Comparison of ENCODE assay signal across 23 mouse cellular contexts in the genomic region with DNA sequence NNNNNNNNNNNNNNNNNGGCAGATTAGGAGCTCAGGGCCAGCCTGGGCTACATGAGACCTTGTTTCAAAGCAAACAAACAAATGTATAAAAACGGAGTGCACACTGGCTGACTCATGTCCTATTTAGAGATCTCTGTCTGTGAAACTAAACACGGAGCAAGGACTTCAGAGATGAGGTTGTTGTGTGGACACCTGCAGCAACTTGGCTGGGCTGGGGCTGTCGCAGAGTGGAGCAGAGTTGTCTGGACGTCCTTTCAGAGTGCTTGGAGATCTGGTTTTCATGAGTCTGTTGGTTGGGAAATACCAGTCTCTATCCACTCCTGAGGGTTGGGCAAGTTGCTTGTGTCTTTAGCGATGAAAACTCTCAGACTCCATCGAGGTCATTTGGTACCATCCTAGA. TPM values are rescaled to one million over a fixed set of nuclear protein-coding genes. Genes with fewer than 3 reads are reported as not detected.
"Had no signal": no experiment of that assay in that cellular context is flagged by ENCODE, and none has a peak within 500 bp of the region (broad histone marks: within the 10 kb centered on the region; RNA-seq: fewer than 3 reads in every experiment).

No protein-coding gene starts in this region.

- H3K9ac ChIP-seq: neural tube, embryonic 15.5 days; stomach, embryonic 15.5 days had no signal

- H3K27me3 ChIP-seq: neural tube, embryonic 15.5 days; stomach, embryonic 15.5 days had no signal

- H3K27ac ChIP-seq: neural tube, embryonic 15.5 days; stomach, embryonic 15.5 days; stomach, postnatal 0 days had no signal

- H3K4me1 ChIP-seq: neural tube, embryonic 15.5 days; stomach, embryonic 15.5 days had no signal

- H3K4me2 ChIP-seq: neural tube, embryonic 15.5 days; stomach, embryonic 15.5 days had no signal

- H3K36me3 ChIP-seq: neural tube, embryonic 15.5 days; stomach, embryonic 15.5 days had no signal

- H3K4me3 ChIP-seq: neural tube, embryonic 15.5 days; stomach, embryonic 15.5 days had no signal

- H3K9me3 ChIP-seq: neural tube, embryonic 15.5 days; stomach, embryonic 15.5 days had no signal

- DNase-seq: retina, postnatal 1 day; right cerebral cortex, adult 18-20 months; right cerebral cortex, postnatal 14 days; right cerebral cortex, postnatal 25 days; right cerebral cortex, postnatal 4 days; spleen, adult 18-20 months; thymus, adult 18-20 months; thymus, adult 2 months; thymus, postnatal 14 days; thymus, postnatal 25 days; thymus, postnatal 36 days; thymus, postnatal 4 days had no signal

RNA-seq across cellular contexts. Expression of a gene that starts 39.9 kb away (rescaled TPM):
- total RNA-seq: neutrophil, adult 5-6 weeks had no signal
- polyA plus RNA-seq: neural tube, embryonic 14.5 days; neural tube, embryonic 15.5 days; small intestine, adult 2 months; spleen, adult 2 months; stomach, embryonic 14.5 days; stomach, embryonic 15.5 days; stomach, embryonic 16.5 days; stomach, postnatal 0 days; thymus, adult 2 months; thymus, postnatal 0 days; urinary bladder, adult 2 months had no signal
